Comparison of ENCODE assay signal across 13 mouse cellular contexts in the genomic region with DNA sequence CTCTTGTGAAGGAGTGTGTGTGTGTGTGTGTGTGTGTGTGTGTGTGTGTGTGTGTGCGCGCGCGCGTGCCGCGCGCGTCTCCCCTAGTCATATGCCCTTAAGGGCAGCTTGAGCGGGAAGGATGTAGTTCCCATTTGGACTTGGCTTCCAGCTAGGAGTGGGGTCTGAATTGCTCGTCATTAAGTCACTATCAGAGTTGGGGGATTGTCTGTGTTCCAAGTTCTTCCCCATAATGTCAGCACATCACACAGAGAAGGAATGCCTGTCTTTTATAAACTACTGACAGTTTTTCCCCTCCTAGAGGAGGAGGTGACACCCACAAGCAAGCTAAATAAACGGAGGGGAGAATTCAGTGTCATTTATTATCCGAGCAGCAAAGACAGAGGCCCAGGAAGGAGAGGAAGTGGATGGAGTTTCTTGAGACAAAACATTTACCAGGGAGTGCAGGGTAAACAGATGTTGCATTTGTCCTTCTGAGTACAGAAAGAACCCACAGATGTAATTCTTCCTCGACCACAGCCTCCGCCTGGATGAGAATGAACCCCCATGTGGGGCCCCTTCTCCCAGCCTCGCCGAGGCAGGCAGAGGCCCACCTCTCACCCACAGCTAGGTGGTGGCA. TPM values are rescaled to one million over a fixed set of nuclear protein-coding genes. Genes with fewer than 3 reads are reported as not detected.
DNase-seq lines count a peak whose midpoint lies in the region; ATAC-seq lines count a peak whose summit lies in the region.
"Had no signal": no experiment of that assay in that cellular context is flagged by ENCODE, and none has a peak within 500 bp of the region (broad histone marks: within the 10 kb centered on the region; RNA-seq: fewer than 3 reads in every experiment).

No protein-coding gene starts in this region.

- H3K9ac ChIP-seq in lung, embryonic 15.5 days: no peak overlapping the region
- no peak overlapping the region for H3K9ac ChIP-seq in intestine, embryonic 16.5 days (ENCODE audit: low read depth, low read length)
- H3K9ac ChIP-seq in stomach, embryonic 16.5 days (ENCODE audit: low read length): no peak overlapping the region

- intact Hi-C loops in heart, postnatal 25 days (cut with DNase I): no loop called here

- H3K4me3 ChIP-seq in heart, embryonic 10.5 days: peak overlapping the region; percentile 15; the same call in 1 of the 2 replicates
- H3K4me3 ChIP-seq in lung, embryonic 15.5 days: peak overlapping the region; percentile 67; the same call in 1 of the 2 replicates
- H3K4me3 ChIP-seq in intestine, embryonic 16.5 days (ENCODE audit: low read length): no peak overlapping the region
- H3K4me3 ChIP-seq in stomach, embryonic 16.5 days (replicated peaks; ENCODE audit: low read length): no peak overlapping the region

- DNase-seq in heart, embryonic 10.5 days (ENCODE audit: low spot score): no peak
- no peak for DNase-seq in heart, postnatal 25 days (ENCODE audit: low spot score)
- DNase-seq in lung, postnatal 10 days: no peak
- no peak for DNase-seq in natural killer cell, adult 2 months (ENCODE audit: low spot score in 2 of 2)
- DNase-seq in right cerebral cortex, postnatal 25 days: no peak
- DNase-seq: adrenal gland, adult 8-10 months; thymus, adult 18-20 months had no signal

- peak overlapping the region; percentile 83 for H3K4me2 ChIP-seq in lung, embryonic 15.5 days
- 0 out of 2 replicates have a peak overlapping the region, but pooled peaks have one; percentile 9 for H3K4me2 ChIP-seq in intestine, embryonic 16.5 days (ENCODE audit: low read depth, low read length)
- H3K4me2 ChIP-seq in stomach, embryonic 16.5 days (ENCODE audit: low read depth, low read length): peak overlapping the region; percentile 78
- H3K4me2 ChIP-seq: midbrain, embryonic 11.5 days had no signal

- no peak overlapping the region for H3K27ac ChIP-seq in heart, embryonic 10.5 days
- peak overlapping the region; percentile 82 for H3K27ac ChIP-seq in lung, embryonic 15.5 days
- H3K27ac ChIP-seq in intestine, embryonic 16.5 days (ENCODE audit: low read length): peak overlapping the region; percentile 60
- H3K27ac ChIP-seq in stomach, embryonic 16.5 days (ENCODE audit: low read length): 0 out of 2 replicates have a peak overlapping the region, but pooled peaks have one; percentile 29

- peak; percentile 51 for ATAC-seq in lung, embryonic 15.5 days (ENCODE audit: borderline replicate concordance, extremely low read depth, low FRiP score, low TSS enrichment)
- ATAC-seq in intestine, embryonic 16.5 days: peak; percentile 10; the same call in 1 of the 2 replicates
- no peak for ATAC-seq in stomach, embryonic 16.5 days (ENCODE audit: insufficient read depth, low FRiP score)

- H3K27me3 ChIP-seq in heart, embryonic 10.5 days (ENCODE audit: insufficient read depth, poor library complexity, severe bottlenecking): peaks cover 7% of the 10 kb centered on the region
- H3K27me3 ChIP-seq in lung, embryonic 15.5 days: peaks cover 49% of the 10 kb centered on the region
- peaks cover 26% of the 10 kb centered on the region for H3K27me3 ChIP-seq in intestine, embryonic 16.5 days (replicated peaks; ENCODE audit: control insufficient read depth, insufficient read depth, low read length)
- peaks cover 21% of the 10 kb centered on the region for H3K27me3 ChIP-seq in stomach, embryonic 16.5 days (ENCODE audit: control insufficient read depth, insufficient read depth, low read length)

- no peaks in the 10 kb centered on the region for H3K9me3 ChIP-seq in heart, embryonic 10.5 days
- no peaks in the 10 kb centered on the region for H3K9me3 ChIP-seq in lung, embryonic 15.5 days
- no peaks in the 10 kb centered on the region for H3K9me3 ChIP-seq in intestine, embryonic 16.5 days (ENCODE audit: control insufficient read depth, low read length)
- no peaks in the 10 kb centered on the region for H3K9me3 ChIP-seq in stomach, embryonic 16.5 days (replicated peaks; ENCODE audit: control insufficient read depth, low read length)

- H3K36me3 ChIP-seq in heart, embryonic 10.5 days: no peaks in the 10 kb centered on the region
- H3K36me3 ChIP-seq in lung, embryonic 15.5 days: no peaks in the 10 kb centered on the region
- no peaks in the 10 kb centered on the region for H3K36me3 ChIP-seq in intestine, embryonic 16.5 days (ENCODE audit: control insufficient read depth, insufficient read depth, low read length)
- no peaks in the 10 kb centered on the region for H3K36me3 ChIP-seq in stomach, embryonic 16.5 days (ENCODE audit: control insufficient read depth, insufficient read depth, low read length)

- peaks cover 47% of the 10 kb centered on the region for H3K4me1 ChIP-seq in heart, embryonic 10.5 days
- peaks cover 53% of the 10 kb centered on the region for H3K4me1 ChIP-seq in lung, embryonic 15.5 days
- peaks cover 27% of the 10 kb centered on the region for H3K4me1 ChIP-seq in intestine, embryonic 16.5 days (ENCODE audit: control insufficient read depth, insufficient read depth, low read length)
- peaks cover 27% of the 10 kb centered on the region for H3K4me1 ChIP-seq in stomach, embryonic 16.5 days (ENCODE audit: control insufficient read depth, insufficient read depth, low read length)

- WGBS in heart, embryonic 10.5 days: 60% methylated on average over 17 of the region's 17 CpGs
- 35% methylated on average over 17 of the region's 17 CpGs for WGBS in lung, embryonic 15.5 days
- 35% methylated on average over 17 of the region's 17 CpGs for WGBS in intestine, embryonic 16.5 days
- WGBS in stomach, embryonic 16.5 days: 27% methylated on average over 17 of the region's 17 CpGs

RNA-seq across cellular contexts. Expression of a gene that starts 3.6 kb away (rescaled TPM):
- polyA plus RNA-seq in heart, embryonic 10.5 days (2016; fragmentation: Nextera tagmentation; extraction: Ambion mirVana): 11.3 and 22.2 TPM in 2 replicates
- 10 to 100 TPM; 12.7 to 15.4 TPM for total RNA-seq in heart, postnatal 25 days (2021)
- polyA plus RNA-seq in lung, embryonic 15.5 days (2015; fragmentation: Nextera tagmentation; extraction: Ambion mirVana): 17.9 and 21.4 TPM in 2 replicates
- 5.8 and 5.9 TPM in 2 replicates for polyA plus RNA-seq in intestine, embryonic 16.5 days (2015; fragmentation: Nextera tagmentation; extraction: Ambion mirVana)
- 8.2 and 9.4 TPM in 2 replicates for polyA plus RNA-seq in stomach, embryonic 16.5 days (2015; fragmentation: Nextera tagmentation; extraction: Ambion mirVana)
- total RNA-seq: common myeloid progenitor, adult 5-6 weeks; neutrophil, adult 5-6 weeks had no signal

Comparison
In these comparisons a context has a peak if more than half of its experiments do, and no peak if none do; other contexts are left out.
1. H3K4me3 ChIP-seq: peak in heart, embryonic 10.5 days (single experiment) and lung, embryonic 15.5 days (single experiment); none in intestine, embryonic 16.5 days (single experiment) and stomach, embryonic 16.5 days (single experiment).
2. H3K4me2 ChIP-seq: peak in every context shown above with its lines; median percentile 83 in lung, embryonic 15.5 days; 78 in stomach, embryonic 16.5 days; 9 in intestine, embryonic 16.5 days.